In genomic region chrX:52613328-52614030, GRCm38 (mm10) we compare ENCODE assay signal across 8 mouse cellular contexts. TPM values are rescaled to one million over a fixed set of nuclear protein-coding genes. Genes with fewer than 3 reads are reported as not detected.
A peak's percentile ranks its signal among the peaks of the same experiment; 100 is the strongest.
DNase-seq lines count a peak whose midpoint lies in the region; ATAC-seq lines count a peak whose summit lies in the region.

Gene Gpc3 (minus strand): TSS chrX:52613950.

- peaks cover 4% of the 10 kb centered on the region for H3K4me1 ChIP-seq in heart, embryonic 16.5 days (ENCODE audit: control insufficient read depth, insufficient read depth, low read length)

- H3K27ac ChIP-seq in heart, embryonic 16.5 days (ENCODE audit: low read length): peak within 1 kb of the TSS; percentile 76

- H3K9ac ChIP-seq in heart, embryonic 16.5 days (ENCODE audit: low read length): peak within 1 kb of the TSS; percentile 70

- WGBS in heart, embryonic 16.5 days: 19% methylated on average over 44 of the region's 48 CpGs

- 0 out of 2 replicates have a peak, but pooled peaks have one; percentile 54 for ATAC-seq in erythroid progenitor cell, adult 5-6 weeks (replicated peaks; ENCODE audit: low FRiP score, poor library complexity, severe bottlenecking)
- peak; percentile 86 for ATAC-seq in heart, embryonic 16.5 days (replicated peaks; ENCODE audit: extremely low read depth, insufficient read depth, low FRiP score)
- ATAC-seq in activated CD4-positive, CD25-positive, alpha-beta regulatory T cell, adult 4 months: no peak

- no peaks in the 10 kb centered on the region for H3K9me3 ChIP-seq in heart, embryonic 16.5 days (replicated peaks; ENCODE audit: control insufficient read depth, low read length)

- H3K36me3 ChIP-seq in heart, embryonic 16.5 days (ENCODE audit: control insufficient read depth, insufficient read depth): no peaks in the 10 kb centered on the region

- H3K27me3 ChIP-seq in heart, embryonic 16.5 days (ENCODE audit: control insufficient read depth, insufficient read depth, low read length): no peaks in the 10 kb centered on the region

- peak; percentile 9 to 16 for DNase-seq in layer of hippocampus, postnatal 25 days (ENCODE audit: extremely low spot score in 1 of 2, low spot score in 1 of 2)
- DNase-seq in layer of hippocampus, postnatal 14 days (ENCODE audit: low spot score in 2 of 2): no peak
- peak; percentile 89 for DNase-seq in kidney, postnatal 10 days
- DNase-seq in lung, postnatal 25 days (ENCODE audit: low spot score): peak; percentile 63
- DNase-seq in spleen, postnatal 10 days (ENCODE audit: low spot score in 2 of 2): peak; percentile 8 to 43

- peak within 1 kb of the TSS; percentile 74 for H3K4me2 ChIP-seq in heart, embryonic 16.5 days (ENCODE audit: low read depth, low read length)

- H3K4me3 ChIP-seq in heart, embryonic 16.5 days (ENCODE audit: low read length): peak within 1 kb of the TSS; percentile 62

RNA-seq across cellular contexts. Expression of gene Gpc3, which starts in this region (rescaled TPM):
- 1 to 10 TPM; 3.4 to 7.1 TPM for total RNA-seq in layer of hippocampus, postnatal 25 days (2021)
- total RNA-seq in layer of hippocampus, postnatal 14 days (2021): 1 to 10 TPM; 7.1 to 9.3 TPM
- total RNA-seq in erythroid progenitor cell, adult 5-6 weeks (2015; ENCODE audit: low replicate concordance): not detected in 2 replicates
- total RNA-seq in erythroid progenitor cell, adult 5-6 weeks (2017; ENCODE audit: low replicate concordance): not detected in 2 replicates
- polyA plus RNA-seq in heart, embryonic 16.5 days (2015; fragmentation: Nextera tagmentation; extraction: Ambion mirVana): 355 and 372 TPM in 2 replicates
- not detected for polyA plus RNA-seq in activated CD4-positive, CD25-positive, alpha-beta regulatory T cell, adult 4 months (2017; shearing (Covaris generic))

Comparison
In these comparisons a context has a peak if more than half of its experiments do, and no peak if none do; other contexts are left out.
1. RNA of gene Gpc3 (total RNA-seq): 7.1 to 9.3 TPM in layer of hippocampus, postnatal 14 days and 3.4 to 7.1 TPM in layer of hippocampus, postnatal 25 days; not detected in erythroid progenitor cell, adult 5-6 weeks; every median in the first group is over 4 times any median in the second.
2. RNA of gene Gpc3 (polyA plus RNA-seq): 355 to 372 TPM in heart, embryonic 16.5 days; not detected in activated CD4-positive, CD25-positive, alpha-beta regulatory T cell, adult 4 months; every median in the first group is over 100 times any median in the second.
3. DNase-seq: peak in layer of hippocampus, postnatal 25 days (2 of 2), kidney, postnatal 10 days (single experiment), lung, postnatal 25 days (single experiment) and spleen, postnatal 10 days (2 of 2); none in layer of hippocampus, postnatal 14 days (0 of 2).
4. Peak in ATAC-seq in erythroid progenitor cell, adult 5-6 weeks; RNA of the gene not detected or under 1 TPM.